Mouse (Mus musculus): Measurements from ENCODE around the gene Actr1b. TPM values are rescaled to one million over a fixed set of nuclear protein-coding genes. Genes with fewer than 3 reads are reported as not detected.

Gene Actr1b
- polyA plus RNA-seq, 1 experiment from 2014 or later: 34.3 TPM

- 52% methylated on average over 5 of the region's 5 CpGs for WGBS (ENCODE audit: insufficient replicate concordance)
- Histone ChIP-seq H3K4me2 (no peak overlapping the region), H3K27ac (no peak overlapping the region), H3K27me3 (peaks cover 11% of the 10 kb centered on the region; the same call in 1 of the 2 replicates), H3K9me3 (replicated peaks) (no peaks in the 10 kb centered on the region), H3K36me3 (no peaks in the 10 kb centered on the region), H3K4me3 (replicated peaks) (no peak overlapping the region), H3K9ac (no peak overlapping the region), H3K4me1 (replicated peaks) (no peaks in the 10 kb centered on the region)
- ATAC-seq (ENCODE audit: low read depth): no peak
- DNase-seq: no peak
These were observed 25.0 kb upstream of the Actr1b start for GRCm38 (mm10) chr1:36739231-36739630.

GRCm38 (mm10) chr1:36737300-36737699 lies 23.1 kb upstream of the Actr1b start:
- Histone ChIP-seq H3K36me3 (no peaks in the 10 kb centered on the region), H3K9me3 (replicated peaks) (no peaks in the 10 kb centered on the region), H3K27me3 (0 out of 2 replicates have a peak, but pooled peaks cover 4% of the 10 kb centered on the region), H3K4me1 (replicated peaks) (no peaks in the 10 kb centered on the region), H3K4me3 (replicated peaks) (no peak overlapping the region), H3K27ac (no peak overlapping the region), H3K9ac (no peak overlapping the region), H3K4me2 (no peak overlapping the region)
- DNase-seq: peak; percentile 51
- no peak for ATAC-seq (ENCODE audit: low read depth)
- 7% methylated on average over 4 of the region's 4 CpGs for WGBS (ENCODE audit: insufficient replicate concordance)

- ATAC-seq (ENCODE audit: low read depth) (no peak), DNase-seq (no peak)
- Histone ChIP-seq H3K4me2 (no peak overlapping the region), H3K27ac (no peak overlapping the region), H3K36me3 (no peaks in the 10 kb centered on the region), H3K9me3 (replicated peaks) (no peaks in the 10 kb centered on the region), H3K27me3 (no peaks in the 10 kb centered on the region), H3K9ac (no peak overlapping the region), H3K4me3 (replicated peaks) (no peak overlapping the region), H3K4me1 (replicated peaks) (no peaks in the 10 kb centered on the region)
- WGBS (ENCODE audit: insufficient replicate concordance): 77% methylated on average over 4 of the region's 4 CpGs
These were observed 9.8 kb upstream of the Actr1b start for GRCm38 (mm10) chr1:36724057-36724431.

GRCm38 (mm10) chr1:36723146-36724056 lies 9.2 kb upstream of the Actr1b start:
- no peaks in the 10 kb centered on the region for H3K4me1 ChIP-seq (replicated peaks)
- 61% methylated on average over 16 of the region's 16 CpGs for WGBS (ENCODE audit: insufficient replicate concordance)
- H3K4me2 ChIP-seq: no peak overlapping the region
- H3K27me3 ChIP-seq: no peaks in the 10 kb centered on the region
- H3K9ac ChIP-seq: no peak overlapping the region
- H3K9me3 ChIP-seq (replicated peaks): no peaks in the 10 kb centered on the region
- H3K27ac ChIP-seq: no peak overlapping the region
- ATAC-seq (ENCODE audit: low read depth) (no peak), DNase-seq (no peak)
- H3K36me3 ChIP-seq: no peaks in the 10 kb centered on the region
- H3K4me3 ChIP-seq (replicated peaks): no peak overlapping the region

- Histone ChIP-seq H3K27me3 (no peaks in the 10 kb centered on the region), H3K4me2 (no peak overlapping the region), H3K4me3 (replicated peaks) (no peak overlapping the region), H3K9ac (no peak overlapping the region), H3K4me1 (replicated peaks) (no peaks in the 10 kb centered on the region), H3K9me3 (replicated peaks) (no peaks in the 10 kb centered on the region), H3K36me3 (no peaks in the 10 kb centered on the region), H3K27ac (no peak overlapping the region)
- DNase-seq (no peak), ATAC-seq (ENCODE audit: low read depth) (no peak)
- 29% methylated on average over 1 of the region's 1 CpGs for WGBS (ENCODE audit: insufficient replicate concordance)
These were observed 4.6 kb upstream of the Actr1b start for GRCm38 (mm10) chr1:36718786-36719185.

GRCm38 (mm10) chr1:36711104-36711503 lies 3.1 kb downstream of the Actr1b start:
- Histone ChIP-seq H3K9me3 (replicated peaks) (no peaks in the 10 kb centered on the region), H3K27me3 (no peaks in the 10 kb centered on the region), H3K4me2 (no peak overlapping the region), H3K9ac (no peak overlapping the region), H3K4me3 (replicated peaks) (no peak overlapping the region), H3K27ac (no peak overlapping the region), H3K4me1 (replicated peaks) (peaks cover 26% of the 10 kb centered on the region), H3K36me3 (peaks cover 20% of the 10 kb centered on the region)
- DNase-seq (no peak), ATAC-seq (ENCODE audit: low read depth) (no peak)
- 80% methylated on average over 2 of the region's 2 CpGs for WGBS (ENCODE audit: insufficient replicate concordance)

- H3K27me3 ChIP-seq: no peaks in the 10 kb centered on the region
- peak within 1 kb of the TSS; percentile 95 for H3K9ac ChIP-seq
- H3K4me2 ChIP-seq: peak within 1 kb of the TSS; percentile 84
- no peaks in the 10 kb centered on the region for H3K9me3 ChIP-seq (replicated peaks)
- H3K4me3 ChIP-seq (replicated peaks): peak within 1 kb of the TSS; percentile 97
- peak within 1 kb of the TSS; percentile 87 for H3K27ac ChIP-seq
- DNase-seq: peak; percentile 98
- peaks cover 32% of the 10 kb centered on the region for H3K36me3 ChIP-seq
- WGBS (ENCODE audit: insufficient replicate concordance): under 1% methylated on average over 29 of the region's 29 CpGs
- peak; percentile 97 for ATAC-seq (ENCODE audit: low read depth)
- H3K4me1 ChIP-seq (replicated peaks): peaks cover 29% of the 10 kb centered on the region
These were observed 4.4 kb downstream of the Actr1b start, which contains the start of gene 4933424G06Rik for GRCm38 (mm10) chr1:36709854-36710280. TSS of gene 4933424G06Rik (plus strand) at chr1:36710149.

- peaks cover 33% of the 10 kb centered on the region for H3K4me1 ChIP-seq (replicated peaks)
- H3K9me3 ChIP-seq (replicated peaks): no peaks in the 10 kb centered on the region
- WGBS (ENCODE audit: insufficient replicate concordance): under 1% methylated on average over 33 of the region's 33 CpGs
- no peaks in the 10 kb centered on the region for H3K27me3 ChIP-seq
- ATAC-seq (ENCODE audit: low read depth) (peak; percentile 72), DNase-seq (peak; percentile 34)
- peak overlapping the region; percentile 95 for H3K9ac ChIP-seq
- H3K4me3 ChIP-seq (replicated peaks): peak overlapping the region; percentile 97
- peaks cover 39% of the 10 kb centered on the region for H3K36me3 ChIP-seq
- peak overlapping the region; percentile 84 for H3K4me2 ChIP-seq
- H3K27ac ChIP-seq: peak overlapping the region; percentile 87
These were observed 5.0 kb downstream of the Actr1b start for GRCm38 (mm10) chr1:36709055-36709853.

- H3K4me1 ChIP-seq (replicated peaks): peaks cover 33% of the 10 kb centered on the region
- H3K27me3 ChIP-seq: no peaks in the 10 kb centered on the region
- ATAC-seq (ENCODE audit: low read depth): no peak
- DNase-seq: no peak
- peak overlapping the region; percentile 95 for H3K9ac ChIP-seq
- H3K4me3 ChIP-seq (replicated peaks): peak overlapping the region; percentile 97
- H3K27ac ChIP-seq: peak overlapping the region; percentile 87
- 75% methylated on average over 1 of the region's 1 CpGs for WGBS (ENCODE audit: insufficient replicate concordance)
- H3K4me2 ChIP-seq: peak overlapping the region; percentile 84
- no peaks in the 10 kb centered on the region for H3K9me3 ChIP-seq (replicated peaks)
- H3K36me3 ChIP-seq: peaks cover 45% of the 10 kb centered on the region
These were observed 5.6 kb downstream of the Actr1b start for GRCm38 (mm10) chr1:36708626-36709025.

- Histone ChIP-seq H3K9ac (peak overlapping the region; percentile 95; the same call in 1 of the 2 replicates), H3K36me3 (peaks cover 52% of the 10 kb centered on the region), H3K4me3 (replicated peaks) (0 out of 2 replicates have a peak overlapping the region, but pooled peaks have one; percentile 97), H3K27me3 (no peaks in the 10 kb centered on the region), H3K4me1 (replicated peaks) (peaks cover 33% of the 10 kb centered on the region), H3K4me2 (peak overlapping the region; percentile 84), H3K9me3 (replicated peaks) (no peaks in the 10 kb centered on the region), H3K27ac (no peak overlapping the region)
- no peak for ATAC-seq (ENCODE audit: low read depth)
- WGBS (ENCODE audit: insufficient replicate concordance): 77% methylated on average over 3 of the region's 3 CpGs
- no peak for DNase-seq
These were observed 6.4 kb downstream of the Actr1b start for GRCm38 (mm10) chr1:36707797-36708196.

- Histone ChIP-seq H3K27me3 (no peaks in the 10 kb centered on the region), H3K4me1 (replicated peaks) (peaks cover 33% of the 10 kb centered on the region), H3K36me3 (peaks cover 58% of the 10 kb centered on the region), H3K27ac (no peak overlapping the region), H3K4me3 (replicated peaks) (no peak overlapping the region), H3K4me2 (no peak overlapping the region), H3K9me3 (replicated peaks) (no peaks in the 10 kb centered on the region), H3K9ac (no peak overlapping the region)
- DNase-seq (no peak), ATAC-seq (ENCODE audit: low read depth) (no peak)
- 69% methylated on average over 2 of the region's 2 CpGs for WGBS (ENCODE audit: insufficient replicate concordance)
These were observed 7.1 kb downstream of the Actr1b start for GRCm38 (mm10) chr1:36707166-36707565.
